Mouse (Mus musculus) liver, adult 2 months (tissue): Measurements from ENCODE around the gene Kif5c.

Source experiments
- CTCF ChIP-seq: fragments of 200-500 bp; IDR thresholded peaks from 2 replicates; pipeline ENCODE4 v1.5.1; 2011; ENCODE audit warnings: low read depth, low read length, control low read depth
- POLR2A ChIP-seq: fragments of 200-500 bp; IDR thresholded peaks from 2 replicates; pipeline ENCODE4 v1.6.1; 2011; ENCODE audit warnings: low read length, control low read depth; ENCODE audit not compliant: insufficient read depth; ENCODE audit errors: extremely low read depth

GRCm38 (mm10) chr2:49805736-49806371 is 186.8 kb downstream of the Kif5c start:
- no peak for TF ChIP-seq CTCF
- no peak for TF ChIP-seq POLR2A
